Mouse (Mus musculus) neutrophil, adult 65 days (primary cell): ENCODE results near the gene Triml2. TPM values are rescaled to one million over a fixed set of nuclear protein-coding genes. Genes with fewer than 3 reads are reported as not detected.

Experiments used
- total RNA-seq: library from RNA; stranded (reverse); gene quantifications from 2 replicates; pipeline ENCODE4 v1.2.4, GENCODE M21; 2023

The Triml2 gene
- total RNA-seq = not detected in 2 replicates

DNA sequence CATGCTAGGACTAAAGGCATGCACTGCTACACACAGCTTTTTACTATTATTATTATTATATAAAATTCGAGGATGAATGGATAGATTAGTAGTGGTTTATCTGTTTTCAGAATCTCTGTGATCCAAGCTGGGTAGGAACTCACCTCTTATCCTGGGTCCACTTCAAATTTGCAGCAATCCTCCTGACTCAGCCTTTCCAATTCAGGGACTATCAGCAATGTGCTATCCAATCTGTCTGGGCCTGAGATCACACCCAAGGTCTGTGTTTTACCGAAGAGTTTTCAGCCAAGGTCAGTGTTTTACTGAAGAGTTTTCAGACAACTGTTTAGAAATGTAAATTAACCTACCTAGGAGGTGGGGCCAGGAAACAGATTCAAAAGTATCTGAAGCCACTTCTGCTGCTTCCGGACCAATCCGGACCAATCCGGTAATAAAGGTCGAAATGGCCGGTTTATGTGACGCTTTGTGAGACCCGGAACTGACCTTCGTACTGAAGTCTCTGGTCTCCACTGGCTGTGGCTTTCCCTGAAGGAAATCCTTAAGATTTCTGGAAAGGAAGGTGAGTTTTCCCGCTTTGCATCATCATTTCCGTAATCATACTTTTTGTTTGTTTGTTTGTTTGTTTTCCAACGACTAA lies at the start of gene Triml2:
Gene Triml2, plus strand, starts transcription at position 488 of the 637 bp plus-strand sequence.

DNA sequence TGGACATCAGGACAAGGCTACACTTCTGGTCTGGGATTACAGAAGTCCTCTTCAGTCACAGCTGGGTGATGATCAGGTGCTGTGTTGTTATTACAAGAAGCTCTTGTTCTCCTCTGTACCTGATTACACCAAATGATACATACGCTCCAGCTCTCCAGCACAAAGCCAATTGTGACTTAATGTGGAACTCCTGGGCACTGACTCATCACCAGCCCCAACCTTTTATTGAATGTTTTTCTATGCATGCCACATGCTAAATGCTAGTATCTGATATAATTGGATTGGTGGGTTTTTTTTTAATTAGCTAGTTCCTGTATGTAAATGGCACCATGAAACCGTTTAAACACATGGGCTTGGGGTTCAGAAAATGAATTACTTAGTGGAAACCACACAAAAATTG lies 39.0 kb upstream of the Triml2 start, which contains the start of gene Triml1:
Gene Triml1, minus strand, starts transcription at position 101 of the 400 bp plus-strand sequence.

Other genes starting within 250 kb of the Triml2 start
- not detected in 2 replicates for gene Triml1, start 39.1 kb upstream of the Triml2 start, total RNA-seq
- gene Zfp42, start 126.4 kb downstream of the Triml2 start, total RNA-seq = not detected in 2 replicates